13 mouse cellular contexts compared by ENCODE assay signal in genomic region chr17:25825311-25825710, GRCm38 (mm10). TPM values are rescaled to one million over a fixed set of nuclear protein-coding genes. Genes with fewer than 3 reads are reported as not detected.
DNase-seq lines count a peak whose midpoint lies in the region; ATAC-seq lines count a peak whose summit lies in the region.
"Had no signal": no experiment of that assay in that cellular context is flagged by ENCODE, and none has a peak within 500 bp of the region (broad histone marks: within the 10 kb centered on the region; RNA-seq: fewer than 3 reads in every experiment).

No protein-coding gene starts in this region.

- H3K27ac ChIP-seq in heart, embryonic 10.5 days: no peak overlapping the region
- no peak overlapping the region for H3K27ac ChIP-seq in lung, embryonic 15.5 days
- no peak overlapping the region for H3K27ac ChIP-seq in forebrain, embryonic 15.5 days (replicated peaks)
- no peak overlapping the region for H3K27ac ChIP-seq in midbrain, embryonic 14.5 days (replicated peaks; ENCODE audit: low read depth, low read length)

- H3K4me1 ChIP-seq in heart, embryonic 10.5 days: peaks cover 64% of the 10 kb centered on the region
- H3K4me1 ChIP-seq in lung, embryonic 15.5 days: peaks cover 37% of the 10 kb centered on the region
- H3K4me1 ChIP-seq in forebrain, embryonic 15.5 days: peaks cover 59% of the 10 kb centered on the region
- H3K4me1 ChIP-seq in midbrain, embryonic 14.5 days (ENCODE audit: control insufficient read depth, insufficient read depth, low read length): peaks cover 29% of the 10 kb centered on the region

- H3K36me3 ChIP-seq in heart, embryonic 10.5 days: peaks cover 39% of the 10 kb centered on the region
- peaks cover 25% of the 10 kb centered on the region for H3K36me3 ChIP-seq in lung, embryonic 15.5 days
- H3K36me3 ChIP-seq in forebrain, embryonic 15.5 days: peaks cover 18% of the 10 kb centered on the region
- peaks cover 32% of the 10 kb centered on the region for H3K36me3 ChIP-seq in midbrain, embryonic 14.5 days (ENCODE audit: control insufficient read depth, insufficient read depth, low read length)

- DNase-seq in heart, embryonic 10.5 days (ENCODE audit: low spot score): no peak
- no peak for DNase-seq in heart, postnatal 4 days
- no peak for DNase-seq in lung, postnatal 14 days
- no peak for DNase-seq in midbrain, embryonic 14.5 days
- no peak for DNase-seq in spleen, postnatal 10 days (ENCODE audit: low spot score in 2 of 2)
- no peak for DNase-seq in adrenal gland, adult (ENCODE audit: inconsistent age in 2 of 2, low spot score in 1 of 2)
- DNase-seq: adrenal gland, postnatal 10 days; cerebellum, adult 11 months; embryo, embryonic 11 days; kidney, adult 2 months had no signal

- no peaks in the 10 kb centered on the region for H3K9me3 ChIP-seq in heart, embryonic 10.5 days
- no peaks in the 10 kb centered on the region for H3K9me3 ChIP-seq in lung, embryonic 15.5 days
- no peaks in the 10 kb centered on the region for H3K9me3 ChIP-seq in forebrain, embryonic 15.5 days
- no peaks in the 10 kb centered on the region for H3K9me3 ChIP-seq in midbrain, embryonic 14.5 days (ENCODE audit: control insufficient read depth, low read length)

- H3K9ac ChIP-seq in lung, embryonic 15.5 days: no peak overlapping the region
- H3K9ac ChIP-seq in forebrain, embryonic 15.5 days (replicated peaks): no peak overlapping the region
- no peak overlapping the region for H3K9ac ChIP-seq in midbrain, embryonic 14.5 days (replicated peaks; ENCODE audit: low read length)

- ATAC-seq in lung, embryonic 15.5 days (ENCODE audit: borderline replicate concordance, extremely low read depth, low FRiP score, low TSS enrichment): no peak
- no peak for ATAC-seq in forebrain, embryonic 15.5 days (replicated peaks)
- no peak for ATAC-seq in midbrain, embryonic 14.5 days (ENCODE audit: low FRiP score, low TSS enrichment)
- ATAC-seq: Patski had no signal

- H3K4me3 ChIP-seq in heart, embryonic 10.5 days: 0 out of 2 replicates have a peak overlapping the region, but pooled peaks have one; percentile 76
- no peak overlapping the region for H3K4me3 ChIP-seq in lung, embryonic 15.5 days
- H3K4me3 ChIP-seq in forebrain, embryonic 15.5 days: no peak overlapping the region
- no peak overlapping the region for H3K4me3 ChIP-seq in midbrain, embryonic 14.5 days (replicated peaks; ENCODE audit: low read depth, low read length)

- WGBS in heart, embryonic 10.5 days: 90% methylated on average over 6 of the region's 6 CpGs
- WGBS in lung, embryonic 15.5 days: 85% methylated on average over 6 of the region's 6 CpGs
- 90% methylated on average over 6 of the region's 6 CpGs for WGBS in forebrain, embryonic 15.5 days
- 86% methylated on average over 6 of the region's 6 CpGs for WGBS in midbrain, embryonic 14.5 days

- peaks cover 24% of the 10 kb centered on the region for H3K27me3 ChIP-seq in heart, embryonic 10.5 days (ENCODE audit: insufficient read depth, poor library complexity, severe bottlenecking)
- H3K27me3 ChIP-seq in lung, embryonic 15.5 days: peaks cover 23% of the 10 kb centered on the region
- H3K27me3 ChIP-seq in forebrain, embryonic 15.5 days: 0 out of 2 replicates have a peak, but pooled peaks cover under 1% of the 10 kb centered on the region
- H3K27me3 ChIP-seq in midbrain, embryonic 14.5 days (ENCODE audit: control insufficient read depth, insufficient read depth, low read length): no peaks in the 10 kb centered on the region
- H3K27me3 ChIP-seq: Patski had no signal

- H3K4me2 ChIP-seq in lung, embryonic 15.5 days: peak overlapping the region; percentile 74; the same call in 1 of the 2 replicates
- peak overlapping the region; percentile 88; the same call in 1 of the 2 replicates for H3K4me2 ChIP-seq in forebrain, embryonic 15.5 days (replicated peaks)
- peak overlapping the region; percentile 97 for H3K4me2 ChIP-seq in midbrain, embryonic 14.5 days (ENCODE audit: low read length)

RNA-seq across cellular contexts. Expression of gene Wdr24, which starts 1.9 kb away (rescaled TPM):
- polyA plus RNA-seq in heart, embryonic 10.5 days (2016; fragmentation: Nextera tagmentation; extraction: Ambion mirVana): 21.6 and 23.0 TPM in 2 replicates
- total RNA-seq in heart, postnatal 4 days (2021): 10 to 100 TPM in 1 of 2 experiments, 1 to 10 TPM in 1; 10.0 to 12.3 TPM
- polyA plus RNA-seq in lung, embryonic 15.5 days (2015; fragmentation: Nextera tagmentation; extraction: Ambion mirVana): 25.2 and 26.5 TPM in 2 replicates
- polyA plus RNA-seq in forebrain, embryonic 15.5 days (2015; fragmentation: Nextera tagmentation; extraction: Ambion mirVana): 34.2 and 34.3 TPM in 2 replicates
- polyA plus RNA-seq in midbrain, embryonic 14.5 days (2014; fragmentation: Nextera tagmentation; extraction: Ambion mirVana): 30.0 and 31.7 TPM in 2 replicates

RNA-seq across cellular contexts. Expression of gene Jmjd8, which starts 3.4 kb away (rescaled TPM):
- 45.8 and 50.7 TPM in 2 replicates for polyA plus RNA-seq in heart, embryonic 10.5 days (2016; fragmentation: Nextera tagmentation; extraction: Ambion mirVana)
- total RNA-seq in heart, postnatal 4 days (2021): 10 to 100 TPM; 34.7 to 37.4 TPM
- polyA plus RNA-seq in lung, embryonic 15.5 days (2015; fragmentation: Nextera tagmentation; extraction: Ambion mirVana): 50.7 and 51.5 TPM in 2 replicates
- polyA plus RNA-seq in forebrain, embryonic 15.5 days (2015; fragmentation: Nextera tagmentation; extraction: Ambion mirVana): 65.9 and 67.0 TPM in 2 replicates
- polyA plus RNA-seq in midbrain, embryonic 14.5 days (2014; fragmentation: Nextera tagmentation; extraction: Ambion mirVana): 48.9 and 50.2 TPM in 2 replicates

RNA-seq across cellular contexts. Expression of gene Stub1, which starts 7.9 kb away (rescaled TPM):
- polyA plus RNA-seq in heart, embryonic 10.5 days (2016; fragmentation: Nextera tagmentation; extraction: Ambion mirVana): 343 and 404 TPM in 2 replicates
- total RNA-seq in heart, postnatal 4 days (2021): 100 to 1,000 TPM; 149 to 158 TPM
- 349 and 363 TPM in 2 replicates for polyA plus RNA-seq in lung, embryonic 15.5 days (2015; fragmentation: Nextera tagmentation; extraction: Ambion mirVana)
- polyA plus RNA-seq in forebrain, embryonic 15.5 days (2015; fragmentation: Nextera tagmentation; extraction: Ambion mirVana): 308 and 313 TPM in 2 replicates
- polyA plus RNA-seq in midbrain, embryonic 14.5 days (2014; fragmentation: Nextera tagmentation; extraction: Ambion mirVana): 310 and 386 TPM in 2 replicates

RNA-seq across cellular contexts. Expression of gene Rhbdl1, which starts 11.8 kb away (rescaled TPM):
- polyA plus RNA-seq in heart, embryonic 10.5 days (2016; fragmentation: Nextera tagmentation; extraction: Ambion mirVana): 2.3 and 4.0 TPM in 2 replicates
- 1 to 10 TPM; 2.0 to 2.5 TPM for total RNA-seq in heart, postnatal 4 days (2021)
- polyA plus RNA-seq in lung, embryonic 15.5 days (2015; fragmentation: Nextera tagmentation; extraction: Ambion mirVana): 0.82 and 1.2 TPM in 2 replicates
- 29.1 and 30.8 TPM in 2 replicates for polyA plus RNA-seq in forebrain, embryonic 15.5 days (2015; fragmentation: Nextera tagmentation; extraction: Ambion mirVana)
- polyA plus RNA-seq in midbrain, embryonic 14.5 days (2014; fragmentation: Nextera tagmentation; extraction: Ambion mirVana): 45.5 and 57.4 TPM in 2 replicates

RNA-seq across cellular contexts. Expression of gene Gm20683, which starts 16.3 kb away (rescaled TPM):
- 2.1 and 3.0 TPM in 2 replicates for polyA plus RNA-seq in heart, embryonic 10.5 days (2016; fragmentation: Nextera tagmentation; extraction: Ambion mirVana)
- total RNA-seq in heart, postnatal 4 days (2021): 1 to 10 TPM; 1.8 to 2.6 TPM
- polyA plus RNA-seq in lung, embryonic 15.5 days (2015; fragmentation: Nextera tagmentation; extraction: Ambion mirVana): 2.2 and 2.5 TPM in 2 replicates
- 8.3 and 10.1 TPM in 2 replicates for polyA plus RNA-seq in forebrain, embryonic 15.5 days (2015; fragmentation: Nextera tagmentation; extraction: Ambion mirVana)
- 8.0 and 12.9 TPM in 2 replicates for polyA plus RNA-seq in midbrain, embryonic 14.5 days (2014; fragmentation: Nextera tagmentation; extraction: Ambion mirVana)
